Mouse (Mus musculus): ENCODE data around the gene Vmn1r80. TPM values are rescaled to one million over a fixed set of nuclear protein-coding genes. Genes with fewer than 3 reads are reported as not detected.
"Not testable (repeated sequence)": the region's sequence is repeated elsewhere in the genome, so short reads cannot be mapped to it uniquely, and the experiment has no call there.

Gene Vmn1r80
- not detected in 2 replicates for polyA plus RNA-seq (2012; rRNA removed)

DNA sequence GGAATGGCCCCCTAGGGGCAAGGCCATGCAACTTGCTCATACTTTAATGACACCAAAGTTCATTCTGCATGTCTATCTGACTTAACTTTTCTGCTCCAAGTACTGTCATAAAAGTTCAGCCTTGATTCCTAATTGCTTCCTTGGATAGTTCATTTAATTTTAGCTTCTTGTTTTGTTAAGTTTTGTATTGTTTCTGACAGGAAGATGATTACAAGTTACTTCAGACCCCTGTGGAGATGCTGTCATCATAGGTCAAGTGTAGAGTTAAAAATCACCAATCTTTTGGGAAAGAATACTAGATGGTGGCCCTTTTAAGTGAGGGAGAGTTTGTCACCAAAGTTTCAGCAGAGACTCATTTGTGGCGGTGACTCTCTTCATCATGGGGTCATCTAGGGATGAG, at the start of gene Vmn1r80:
Gene Vmn1r80 (plus strand): TSS at position 301 of the 400 bp plus-strand sequence.
- DNase-seq = no peak
- WGBS = 78% methylated on average over 1 of the region's 1 CpGs
- H3K4me1 ChIP-seq (ENCODE audit: control insufficient read depth, insufficient read depth, low read length) = no peaks in the 10 kb centered on the region
- no peak for TF ChIP-seq POLR2A (IDR thresholded peaks at IDR 0.05; ENCODE audit: borderline replicate concordance, extremely low read depth, low read depth, low read length)
- TF ChIP-seq CTCF (IDR thresholded peaks at IDR 0.05; ENCODE audit: insufficient read depth, low read length) = no peak
- no peak within 1 kb of the TSS for H3K4me3 ChIP-seq (replicated peaks; ENCODE audit: extremely low read depth, low read depth, low read length)

DNA sequence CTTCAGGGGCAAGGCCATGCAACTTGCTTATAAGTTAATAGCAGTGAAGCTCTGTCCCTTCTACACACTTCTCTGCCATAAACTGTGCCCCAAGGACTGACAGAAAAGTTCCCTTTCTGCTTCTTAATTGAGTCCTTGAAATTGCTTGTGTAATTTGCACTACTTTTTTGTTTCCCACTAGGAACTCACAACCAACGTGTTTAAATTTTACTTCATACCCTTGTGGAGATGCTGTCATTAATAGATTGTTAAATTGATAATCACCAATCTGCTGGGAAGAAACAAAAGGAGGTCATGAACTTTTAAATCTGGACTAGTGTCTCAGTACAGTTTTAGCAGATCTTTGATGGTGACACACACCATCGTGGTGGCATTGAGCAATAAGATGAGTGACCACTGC, 39.1 kb upstream of the Vmn1r80 start, which contains the start of gene Vmn1r78:
Gene Vmn1r78 (plus strand): TSS at position 301 of the 400 bp plus-strand sequence.
- 37% methylated on average over 2 of the region's 2 CpGs for WGBS
- Histone ChIP-seq H3K4me1 (ENCODE audit: control insufficient read depth, insufficient read depth, low read length) (no peaks in the 10 kb centered on the region), H3K4me3 (replicated peaks; ENCODE audit: extremely low read depth, low read depth, low read length) (no peak within 1 kb of the TSS)
- no peak for DNase-seq
- TF ChIP-seq CTCF (IDR thresholded peaks at IDR 0.05; ENCODE audit: insufficient read depth, low read length) (no peak), POLR2A (IDR thresholded peaks at IDR 0.05; ENCODE audit: borderline replicate concordance, extremely low read depth, low read depth, low read length) (no peak)

DNA sequence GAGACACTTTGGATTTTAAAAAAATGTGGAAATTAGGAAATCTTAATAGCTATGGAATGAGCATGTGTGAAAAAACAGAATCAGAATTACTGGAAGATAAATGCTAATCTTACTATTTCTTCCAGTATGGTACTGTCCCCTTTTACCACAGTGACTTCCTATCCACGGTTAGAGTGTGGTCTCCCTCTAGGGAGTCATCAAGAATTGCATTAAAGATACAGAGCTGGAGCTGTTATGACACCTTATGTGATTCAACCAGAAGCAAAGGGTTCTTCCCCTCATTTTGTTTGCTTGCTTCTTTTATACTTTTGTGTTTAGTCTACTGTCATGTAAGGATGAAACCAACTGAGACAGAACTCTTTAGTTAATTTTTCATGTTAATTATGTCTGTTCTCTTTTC, 32.6 kb upstream of the Vmn1r80 start:
- DNase-seq; H3K4me1 ChIP-seq (ENCODE audit: control insufficient read depth, insufficient read depth, low read length); H3K4me3 ChIP-seq (replicated peaks; ENCODE audit: extremely low read depth, low read depth, low read length): not testable (repeated sequence)
- 5% methylated on average over 1 of the region's 1 CpGs for WGBS

DNA sequence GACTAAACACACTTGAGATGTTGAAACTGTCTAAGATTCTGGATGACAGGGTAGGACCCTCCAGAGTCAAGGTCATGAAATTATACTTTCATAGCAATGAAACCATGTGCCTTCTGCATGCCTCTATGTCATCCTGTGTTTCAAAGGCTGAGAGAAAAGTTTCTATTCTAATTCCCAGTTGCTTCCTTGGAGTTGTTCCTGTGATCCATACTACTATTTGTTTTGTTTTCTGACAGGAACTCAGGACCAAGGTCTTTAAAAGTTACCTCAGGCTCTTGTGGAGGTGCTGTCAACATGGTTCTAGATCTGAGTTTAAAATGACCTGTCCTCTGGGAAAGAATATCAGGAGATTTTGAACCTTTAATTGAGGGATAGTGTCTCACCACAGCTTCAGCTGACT, 18.1 kb upstream of the Vmn1r80 start, which contains the start of gene Vmn1r79:
Gene Vmn1r79 (plus strand): TSS at position 301 of the 400 bp plus-strand sequence.
- not testable (repeated sequence) for DNase-seq; H3K4me1 ChIP-seq (ENCODE audit: control insufficient read depth, insufficient read depth, low read length)

DNA sequence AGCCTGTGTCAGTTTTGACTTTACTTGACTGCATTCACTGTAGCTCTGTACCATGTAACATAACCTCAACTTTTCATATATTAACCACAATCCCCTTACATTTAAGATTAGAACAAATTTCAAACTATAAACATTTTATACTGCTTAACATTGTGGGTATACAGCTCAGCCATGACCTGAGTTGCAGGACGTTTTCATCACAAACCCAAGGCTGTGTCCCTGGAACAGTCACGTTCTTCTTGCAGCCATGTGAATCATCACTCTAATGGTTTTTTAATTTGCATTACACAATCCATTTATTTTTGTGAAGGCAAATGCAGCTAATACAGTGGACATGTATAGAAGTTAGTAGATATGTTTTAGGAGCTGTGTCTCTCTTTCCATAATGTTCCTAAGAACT, 16.2 kb upstream of the Vmn1r80 start:
- not testable (repeated sequence) for DNase-seq; H3K4me1 ChIP-seq (ENCODE audit: control insufficient read depth, insufficient read depth, low read length); H3K4me3 ChIP-seq (replicated peaks; ENCODE audit: extremely low read depth, low read depth, low read length)
- WGBS = 52% methylated on average over 2 of the region's 2 CpGs

More for the DNA sequence above, 18.1 kb upstream of the Vmn1r80 start, which contains the start of gene Vmn1r79:
- not testable (repeated sequence) for H3K4me3 ChIP-seq (replicated peaks; ENCODE audit: extremely low read depth, low read depth, low read length)

DNA sequence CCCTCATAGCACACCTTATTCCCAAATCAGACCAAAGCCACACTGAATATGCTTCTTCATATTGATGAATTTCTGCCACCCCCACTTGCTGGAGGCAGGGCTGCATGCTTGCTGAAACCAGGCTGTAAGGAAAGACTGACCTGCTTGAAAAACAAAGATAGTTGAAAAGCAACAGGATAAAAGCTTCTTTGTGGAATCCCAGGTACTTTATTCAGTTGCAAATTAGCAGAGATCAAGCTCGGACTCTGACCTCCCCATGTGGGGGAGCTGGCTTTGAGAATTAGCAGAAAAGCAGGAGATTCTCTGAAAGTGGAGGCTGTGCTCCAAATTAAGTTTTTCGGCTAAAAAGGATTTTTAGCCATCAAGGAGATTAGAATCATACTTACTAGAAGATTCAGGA, 15.1 kb downstream of the Vmn1r80 start:
- WGBS = 58% methylated on average over 2 of the region's 2 CpGs
- Histone ChIP-seq H3K4me3 (replicated peaks; ENCODE audit: extremely low read depth, low read depth, low read length) (no peak overlapping the region), H3K4me1 (ENCODE audit: control insufficient read depth, insufficient read depth, low read length) (no peaks in the 10 kb centered on the region)
- no peak for DNase-seq
- TF ChIP-seq CTCF (IDR thresholded peaks at IDR 0.05; ENCODE audit: insufficient read depth, low read length) (no peak), POLR2A (IDR thresholded peaks at IDR 0.05; ENCODE audit: borderline replicate concordance, extremely low read depth, low read depth, low read length) (no peak)

Other genes with a start within 250 kb of the Vmn1r80 start
- not detected in 2 replicates for gene Vmn1r77, start 152.5 kb upstream of the Vmn1r80 start, polyA plus RNA-seq (2012; rRNA removed)
- gene Vmn1r78, start 39.0 kb upstream of the Vmn1r80 start, polyA plus RNA-seq (2012; rRNA removed) = not detected in 2 replicates
- not detected in 2 replicates for gene Vmn1r79, start 18.0 kb upstream of the Vmn1r80 start, polyA plus RNA-seq (2012; rRNA removed)
- gene Vmn1r81, start 79.0 kb downstream of the Vmn1r80 start, polyA plus RNA-seq (2012; rRNA removed) = not detected in 2 replicates
- not detected in 2 replicates for gene Vmn1r82, start 111.1 kb downstream of the Vmn1r80 start, polyA plus RNA-seq (2012; rRNA removed)
- gene Vmn1r83, start 140.2 kb downstream of the Vmn1r80 start, polyA plus RNA-seq (2012; rRNA removed) = not detected in 2 replicates
- not detected in 2 replicates for gene Vmn1r84, start 180.0 kb downstream of the Vmn1r80 start, polyA plus RNA-seq (2012; rRNA removed)
- 0.51 and 0.81 TPM in 2 replicates for gene Zfp551, start 233.5 kb downstream of the Vmn1r80 start, polyA plus RNA-seq (2012; rRNA removed)